Mouse (Mus musculus) lung, adult 2 months (tissue): ENCODE measurements around the gene Fam155a. TPM values are rescaled to one million over a fixed set of nuclear protein-coding genes. Genes with fewer than 3 reads are reported as not detected.
"Not testable (repeated sequence)": the region's sequence is repeated elsewhere in the genome, so short reads cannot be mapped to it uniquely, and the experiment has no call there.

Experiments
- DNase-seq: peaks from one replicate; pipeline ENCODE4 v3.0.0; 2022
- H3K4me1 ChIP-seq: fragments of 200-500 bp; 2 replicates; pipeline ENCODE4 v1.6.1; 2011; ENCODE audit warnings: low read length; ENCODE audit not compliant: control insufficient read depth, insufficient read depth
- H3K4me3 ChIP-seq: fragments of 200-500 bp; replicated peaks from 2 replicates; pipeline ENCODE3; 2011; ENCODE audit warnings: low read depth, mild to moderate bottlenecking, control low read depth, low read length; ENCODE audit errors: extremely low read depth
- CTCF ChIP-seq: fragments of 200-500 bp; IDR thresholded peaks from 2 replicates; pipeline ENCODE4 v1.5.1; 2011; ENCODE audit warnings: mild to moderate bottlenecking, low read length, control low read depth; ENCODE audit not compliant: insufficient read depth
- POLR2A ChIP-seq: fragments of 200-500 bp; IDR thresholded peaks from 2 replicates; pipeline ENCODE4 v1.6.1; 2011; ENCODE audit warnings: low read depth, mild to moderate bottlenecking, control low read depth, low read length, borderline replicate concordance; ENCODE audit errors: extremely low read depth
- WGBS: fragments of 180-500 bp; shearing (Covaris S2); methylation state at CpG from one replicate; pipeline ENCODE4 v1.1.7; 2018; 5-methylcytosine and 5-hydroxymethylcytosine counted together
- polyA plus RNA-seq: library from polyadenylated mRNA; depleted of rRNA; stranded (reverse); fragments of >200 nt; gene quantifications from 2 replicates; pipeline ENCODE4 v1.2.3, GENCODE M21; 2012

Gene Fam155a
- polyA plus RNA-seq, 1 experiment, result 0.04 TPM

- Histone ChIP-seq H3K4me3 (no peak overlapping the region), H3K4me1 (no peaks in the 10 kb centered on the region)
- WGBS, result 43% methylated on average over 5 of the region's 5 CpGs
- DNase-seq, result no peak
- TF ChIP-seq POLR2A, result no peak
- no peak for TF ChIP-seq CTCF
Measured at GRCm38 (mm10) chr8:9692370-9692769, 78.6 kb downstream of the Fam155a start.

- 82% methylated on average over 3 of the region's 3 CpGs for whole genome bisulfite sequencing
- not testable (repeated sequence) for H3K4me1 ChIP-seq, H3K4me3 ChIP-seq, DNase-seq
Measured at GRCm38 (mm10) chr8:9660014-9660413, 110.9 kb downstream of the Fam155a start.

DNA sequence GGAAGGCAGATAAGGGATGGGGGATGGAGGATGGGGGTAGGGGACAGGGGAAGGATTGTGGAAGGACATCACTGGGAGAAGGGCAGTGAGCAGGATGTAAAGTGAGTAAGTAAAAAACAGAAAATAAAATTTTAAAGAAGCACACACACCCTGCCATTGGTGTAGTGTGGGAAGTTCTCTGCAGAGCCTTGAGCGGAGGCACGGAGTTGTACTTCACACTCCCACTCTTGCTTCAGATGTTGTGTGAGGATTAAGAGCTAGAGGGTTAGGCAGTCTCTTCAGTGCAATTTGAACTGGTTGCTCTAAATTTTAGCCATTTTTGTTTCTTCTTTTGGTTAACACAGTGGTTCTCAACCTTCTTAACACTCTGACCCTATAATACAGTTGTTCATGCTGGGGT is 114.1 kb downstream of the Fam155a start:
- no peak for DNase-seq
- TF ChIP-seq POLR2A, result no peak
- no peak for TF ChIP-seq CTCF
- Histone ChIP-seq H3K4me1 (no peaks in the 10 kb centered on the region), H3K4me3 (no peak overlapping the region)
- 100% methylated on average over 2 of the region's 2 CpGs for WGBS

- TF ChIP-seq CTCF, result no peak
- TF ChIP-seq POLR2A, result no peak
- Histone ChIP-seq H3K4me3 (no peak overlapping the region), H3K4me1 (no peaks in the 10 kb centered on the region)
- no peak for DNase-seq
- WGBS, result 82% methylated on average over 6 of the region's 6 CpGs
Measured at GRCm38 (mm10) chr8:9654826-9655225, 116.1 kb downstream of the Fam155a start.

DNA sequence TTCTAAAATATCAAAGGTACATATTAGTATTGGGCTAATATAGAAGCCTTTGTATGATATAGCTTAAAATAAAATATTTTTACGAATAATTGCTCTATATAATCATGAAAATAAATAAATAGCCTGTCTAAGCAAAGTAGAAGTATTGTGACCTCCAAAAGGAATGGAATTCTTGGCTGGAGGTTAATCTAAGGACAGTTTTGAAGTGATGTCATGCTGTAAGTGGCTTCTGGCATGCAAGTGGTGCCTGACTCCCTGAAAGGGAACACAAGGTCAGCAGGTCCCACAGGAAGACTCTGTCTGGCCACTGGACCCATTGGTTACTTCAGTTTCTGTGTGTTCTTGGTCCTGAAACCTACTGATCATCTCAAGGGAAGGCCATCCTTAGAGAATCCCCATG is 117.3 kb downstream of the Fam155a start:
- no peak overlapping the region for H3K4me3 ChIP-seq
- whole genome bisulfite sequencing, result 19% methylated on average over 1 of the region's 1 CpGs
- no peak for TF ChIP-seq POLR2A
- TF ChIP-seq CTCF, result no peak
- no peaks in the 10 kb centered on the region for H3K4me1 ChIP-seq
- no peak for DNase-seq

GRCm38 (mm10) chr8:9638162-9638561 is 132.8 kb downstream of the Fam155a start:
- TF ChIP-seq CTCF (no peak), POLR2A (no peak)
- H3K4me1 ChIP-seq, result no peaks in the 10 kb centered on the region
- 82% methylated on average over 2 of the region's 2 CpGs for WGBS
- H3K4me3 ChIP-seq, result no peak overlapping the region
- no peak for DNase-seq

- WGBS, result 59% methylated on average over 5 of the region's 5 CpGs
- no peak for DNase-seq
- TF ChIP-seq CTCF, result no peak
- no peak for TF ChIP-seq POLR2A
- Histone ChIP-seq H3K4me1 (no peaks in the 10 kb centered on the region), H3K4me3 (no peak overlapping the region)
Measured at GRCm38 (mm10) chr8:9635240-9635639, 135.7 kb downstream of the Fam155a start.

- H3K4me1 ChIP-seq, result no peaks in the 10 kb centered on the region
- no peak for DNase-seq
- TF ChIP-seq CTCF (no peak), POLR2A (no peak)
- 64% methylated on average over 6 of the region's 6 CpGs for WGBS
- no peak overlapping the region for H3K4me3 ChIP-seq
Measured at GRCm38 (mm10) chr8:9607086-9607701, 163.8 kb downstream of the Fam155a start.

DNA sequence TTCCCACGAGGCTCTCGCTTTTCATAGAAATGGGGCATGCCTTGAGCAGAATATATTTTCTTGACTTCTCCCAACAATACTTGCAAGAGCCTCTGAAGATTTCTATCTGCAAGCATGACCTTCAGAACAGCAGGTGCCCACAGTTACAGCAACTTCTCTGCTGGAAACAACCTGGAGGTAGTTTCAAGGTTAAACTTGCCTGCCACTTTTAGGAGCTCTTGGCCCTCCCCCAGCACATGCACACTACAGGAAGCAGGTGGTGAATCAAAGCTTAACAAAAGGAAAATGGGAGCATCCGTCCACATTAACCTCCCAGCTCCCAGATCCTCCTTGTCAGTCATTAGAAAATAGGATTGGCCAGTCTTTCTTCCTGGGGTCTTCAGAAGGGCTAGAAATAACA is 175.0 kb downstream of the Fam155a start:
- WGBS, result 47% methylated on average over 3 of the region's 3 CpGs
- Histone ChIP-seq H3K4me1 (no peaks in the 10 kb centered on the region), H3K4me3 (no peak overlapping the region)
- TF ChIP-seq CTCF (no peak), POLR2A (no peak)
- no peak for DNase-seq

- no peaks in the 10 kb centered on the region for H3K4me1 ChIP-seq
- no peak for DNase-seq
- no peak overlapping the region for H3K4me3 ChIP-seq
- no peak for TF ChIP-seq POLR2A
- 36% methylated on average over 6 of the region's 6 CpGs for WGBS
Measured at GRCm38 (mm10) chr8:9581836-9582235, 189.1 kb downstream of the Fam155a start.

GRCm38 (mm10) chr8:9580192-9580591 is 190.8 kb downstream of the Fam155a start:
- Histone ChIP-seq H3K4me3 (no peak overlapping the region), H3K4me1 (no peaks in the 10 kb centered on the region)
- DNase-seq, result no peak
- no peak for TF ChIP-seq CTCF
- TF ChIP-seq POLR2A, result no peak
- WGBS, result 32% methylated on average over 3 of the region's 3 CpGs
